In the genomic region with DNA sequence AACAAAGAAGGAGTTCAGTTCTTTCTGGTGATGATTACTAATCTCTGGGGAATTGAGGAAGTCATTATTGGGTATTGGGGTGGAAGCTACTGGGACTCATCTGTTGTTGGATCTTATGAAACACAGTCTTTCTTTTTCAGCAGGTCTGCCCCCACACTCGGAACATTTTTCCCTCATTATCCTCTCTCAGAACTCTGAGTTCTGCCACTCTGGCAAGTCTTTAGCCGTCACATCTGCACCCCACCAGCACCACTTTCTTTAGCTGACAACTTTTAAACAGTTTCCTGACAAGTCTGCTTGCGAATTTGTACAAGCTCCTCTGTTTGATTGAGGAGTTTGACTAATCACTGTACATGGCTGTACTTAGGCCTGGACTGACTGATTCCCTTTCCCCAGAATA, we compare ENCODE assay signal across 24 mouse cellular contexts.
DNase-seq lines count a peak whose midpoint lies in the region; ATAC-seq lines count a peak whose summit lies in the region.
"Had no signal": no experiment of that assay in that cellular context is flagged by ENCODE, and none has a peak within 500 bp of the region (broad histone marks: within the 10 kb centered on the region; RNA-seq: fewer than 3 reads in every experiment).

No protein-coding gene starts in this region.

- peaks cover 53% of the 10 kb centered on the region for H3K4me1 ChIP-seq in heart, embryonic 13.5 days

- H3K9ac ChIP-seq in heart, embryonic 13.5 days, result 0 out of 2 replicates have a peak overlapping the region, but pooled peaks have one; percentile 7
- H3K9ac ChIP-seq: embryonic facial prominence, embryonic 15.5 days; forebrain, postnatal 0 days; hindbrain, embryonic 13.5 days had no signal

- H3K9me3 ChIP-seq in heart, embryonic 13.5 days, result no peaks in the 10 kb centered on the region
- H3K9me3 ChIP-seq: embryonic facial prominence, embryonic 15.5 days; heart, embryonic 10.5 days; heart, embryonic 15.5 days; hindbrain, embryonic 13.5 days had no signal

- H3K27me3 ChIP-seq in heart, embryonic 13.5 days (replicated peaks), result no peaks in the 10 kb centered on the region
- H3K27me3 ChIP-seq: CH12.LX; embryonic facial prominence, embryonic 15.5 days; heart, embryonic 15.5 days; hindbrain, embryonic 13.5 days had no signal

- H3K36me3 ChIP-seq in heart, embryonic 13.5 days, result no peaks in the 10 kb centered on the region
- H3K36me3 ChIP-seq: embryonic facial prominence, embryonic 15.5 days; heart, embryonic 10.5 days; heart, embryonic 15.5 days; hindbrain, embryonic 13.5 days had no signal

- no peak overlapping the region for H3K27ac ChIP-seq in heart, embryonic 13.5 days (replicated peaks)
- H3K27ac ChIP-seq: embryonic facial prominence, embryonic 15.5 days; heart, embryonic 10.5 days; heart, embryonic 15.5 days; hindbrain, embryonic 13.5 days; hindbrain, postnatal 0 days had no signal

- DNase-seq in heart, adult 11 months, result no peak
- peak; percentile 16 to 20 for DNase-seq in left cerebral cortex, postnatal 14 days (ENCODE audit: low spot score in 2 of 2)
- no peak for DNase-seq in left cerebral cortex, postnatal 25 days (ENCODE audit: low spot score in 2 of 2)
- peak; percentile 20 for DNase-seq in right cerebral cortex, adult 18-20 months
- no peak for DNase-seq in right cerebral cortex, postnatal 10 days (ENCODE audit: low spot score in 2 of 2)
- DNase-seq in telencephalon, adult 2 months (ENCODE audit: low read depth, low spot score), result peak; percentile 24
- DNase-seq in spleen, adult 12 weeks (ENCODE audit: low spot score), result no peak
- DNase-seq: adrenal gland, adult 2 months; adrenal gland, postnatal 25 days; cerebellum, adult 11 months; cerebellum, adult 8-10 months; cerebellum, postnatal 14 days; embryo, embryonic 11 days; forebrain, postnatal 0 days; gastrocnemius, postnatal 36 days; heart, adult 18-20 months; heart, postnatal 14 days had no signal

- 71% methylated on average over 3 of the region's 3 CpGs for WGBS in heart, embryonic 13.5 days

- H3K4me2 ChIP-seq in heart, embryonic 13.5 days, result no peak overlapping the region
- H3K4me2 ChIP-seq: embryonic facial prominence, embryonic 15.5 days; heart, embryonic 15.5 days; hindbrain, embryonic 13.5 days had no signal

- intact Hi-C loops in left cerebral cortex, postnatal 14 days (cut with DNase I), result no loop called here
- intact Hi-C loops in left cerebral cortex, postnatal 25 days (cut with DNase I), result no loop called here

- ATAC-seq in heart, embryonic 13.5 days (ENCODE audit: extremely low read depth, insufficient number of reproducible peaks, low FRiP score, low TSS enrichment), result no peak
- ATAC-seq: forebrain, postnatal 0 days; hindbrain, postnatal 0 days had no signal

- no peak overlapping the region for H3K4me3 ChIP-seq in heart, embryonic 13.5 days
- H3K4me3 ChIP-seq: embryonic facial prominence, embryonic 15.5 days; heart, embryonic 10.5 days; heart, embryonic 15.5 days; hindbrain, embryonic 13.5 days had no signal

Comparison
In these comparisons a context has a peak if more than half of its experiments do, and no peak if none do; other contexts are left out.
1. DNase-seq: peak in left cerebral cortex, postnatal 14 days (2 of 2), right cerebral cortex, adult 18-20 months (single experiment) and telencephalon, adult 2 months (single experiment); none in heart, adult 11 months (single experiment), left cerebral cortex, postnatal 25 days (0 of 2), right cerebral cortex, postnatal 10 days (0 of 2) and spleen, adult 12 weeks (single experiment).